Mouse (Mus musculus) heart, adult 18-20 months (tissue): ENCODE data around the gene Hsf2bp. TPM values are rescaled to one million over a fixed set of nuclear protein-coding genes. Genes with fewer than 3 reads are reported as not detected.
A peak's percentile ranks its signal among the peaks of the same experiment; 100 is the strongest.
"Not testable (repeated sequence)": the region's sequence is repeated elsewhere in the genome, so short reads cannot be mapped to it uniquely, and the experiment has no call there.

Source experiments
- DNase-seq, 2 experiments: peaks; one replicate each; pipeline ENCODE4 v3.0.0; 2021 to 2022; ENCODE audit warnings: mixed read lengths in 1 of 2
- long read RNA-seq, 2 experiments: library from polyadenylated mRNA; stranded (forward); transcript quantifications; one replicate each; pipeline ENCODE4 v2.0.0; 2021
- total RNA-seq, 2 experiments: library from RNA; stranded (reverse); gene quantifications; 2 replicates each; pipeline ENCODE4 v1.2.3; 2021

Hsf2bp gene
- 1 to 10 TPM; 1.2 to 1.4 TPM for total RNA-seq
- long read RNA-seq, experiment 1, partial matches to known transcripts = 0 of 3 reads
- long read RNA-seq, experiment 1, other reads (novel, unspliced or antisense) = 3 of 3 reads
- long read RNA-seq, experiment 2 = 0 reads

GRCm38 (mm10) chr17:32035609-32036508, at the start of gene Hsf2bp, which contains the start of gene Rrp1b:
Hsf2bp (minus strand) TSS chr17:32036349.
Rrp1b (plus strand) TSS chr17:32036100.
- peak; percentile 73 to 82 for DNase-seq

GRCm38 (mm10) chr17:32083351-32083750, 47.2 kb upstream of the Hsf2bp start:
- no peak for DNase-seq

DNA sequence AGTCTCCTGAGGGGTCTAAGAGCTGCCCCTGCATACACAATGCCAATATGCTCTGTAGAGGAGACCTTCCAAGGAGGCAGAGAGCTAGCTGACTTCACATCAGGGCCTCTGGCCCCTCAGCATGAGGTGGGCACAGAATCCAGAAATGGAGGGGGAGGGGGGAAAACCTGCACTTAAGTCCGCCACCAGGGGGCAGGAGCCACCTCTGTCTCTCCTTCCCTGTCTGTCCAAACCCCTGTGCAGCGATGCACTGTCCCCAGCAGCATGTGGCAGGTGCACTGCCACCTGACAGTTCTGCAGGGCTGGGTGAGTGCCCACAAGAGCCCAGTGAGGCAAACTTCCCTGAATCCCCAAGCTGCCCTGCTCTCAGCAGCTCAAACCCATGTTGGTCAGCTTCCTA, 39.0 kb upstream of the Hsf2bp start:
- DNase-seq = peak; percentile 25 to 65

DNA sequence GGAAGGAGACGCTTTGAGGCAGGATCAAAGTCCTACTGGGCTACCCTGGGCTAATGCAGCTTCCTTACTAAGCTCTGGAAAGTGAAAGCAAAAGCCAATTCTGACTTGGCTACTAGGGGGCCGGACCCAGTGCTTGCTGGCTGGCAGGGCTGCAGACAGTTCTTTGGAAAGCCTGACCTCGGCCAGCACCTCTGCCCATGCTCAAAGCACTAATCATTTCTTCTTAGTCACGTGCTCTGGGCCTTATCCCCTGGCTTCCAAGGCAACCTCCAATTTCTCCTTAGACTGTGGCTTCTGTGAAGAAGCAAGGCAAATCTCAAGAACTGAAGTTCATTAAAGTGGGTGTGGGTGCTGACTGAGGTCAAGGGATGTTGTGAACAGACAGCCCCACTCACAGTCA, 38.5 kb upstream of the Hsf2bp start:
- no peak for DNase-seq

DNA sequence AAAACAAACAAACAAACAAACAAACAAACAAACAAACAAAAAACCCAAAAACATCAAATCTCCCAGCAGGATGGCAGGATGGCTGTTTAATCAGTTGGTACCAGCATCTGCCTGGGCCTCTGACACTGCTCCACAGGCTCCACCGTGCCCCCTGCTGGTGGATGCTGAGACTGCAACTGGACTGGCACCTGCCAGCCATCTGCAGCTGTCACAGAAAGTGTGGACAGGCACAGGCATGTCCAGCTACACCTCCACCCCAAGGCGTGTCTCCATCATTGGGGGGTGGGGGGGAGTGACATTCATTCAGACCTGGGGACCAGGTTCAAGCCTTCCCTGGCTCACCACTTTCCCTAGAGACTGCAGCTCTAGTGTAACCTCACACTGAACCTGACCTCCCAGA, 37.2 kb upstream of the Hsf2bp start:
- peak; percentile 74 to 93 for DNase-seq

DNA sequence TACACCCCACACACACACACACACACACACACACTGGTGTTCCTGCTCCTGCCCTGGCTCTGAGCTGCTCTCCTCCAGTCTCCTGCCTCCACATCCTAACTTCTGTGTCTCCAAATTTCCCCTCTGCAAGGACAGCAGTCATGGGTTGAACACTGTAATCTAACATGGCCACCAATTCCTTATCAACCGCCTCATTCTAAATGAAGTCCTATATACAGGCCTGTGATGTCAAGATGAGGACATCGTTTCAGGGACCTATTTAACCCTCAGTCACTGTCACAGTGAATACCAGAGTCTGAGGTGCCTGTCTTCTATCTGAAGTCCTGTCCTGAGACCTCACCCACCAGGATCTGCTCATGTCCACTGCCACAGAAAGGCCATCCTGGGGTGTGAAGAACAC, 32.7 kb upstream of the Hsf2bp start:
- no peak for DNase-seq

DNA sequence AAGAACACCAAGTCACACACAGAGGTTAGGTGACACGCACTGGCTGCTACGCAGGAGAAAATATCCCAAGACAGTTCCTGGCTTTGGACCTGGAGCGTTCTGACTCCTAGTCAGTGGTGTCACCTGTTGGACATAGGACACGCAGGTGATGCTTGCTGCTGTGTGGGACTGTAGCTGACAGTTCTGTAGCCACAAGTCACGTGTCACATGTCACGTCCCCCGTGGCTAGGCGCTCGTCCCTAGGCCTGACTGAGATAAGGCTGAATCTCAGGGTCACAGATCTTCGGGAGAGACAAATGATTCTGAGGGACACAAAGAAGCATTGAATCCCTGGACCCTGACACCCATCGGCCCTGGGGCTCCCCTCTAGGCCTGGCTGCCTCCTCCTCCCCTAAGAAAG, 32.2 kb upstream of the Hsf2bp start:
- DNase-seq = no peak

DNA sequence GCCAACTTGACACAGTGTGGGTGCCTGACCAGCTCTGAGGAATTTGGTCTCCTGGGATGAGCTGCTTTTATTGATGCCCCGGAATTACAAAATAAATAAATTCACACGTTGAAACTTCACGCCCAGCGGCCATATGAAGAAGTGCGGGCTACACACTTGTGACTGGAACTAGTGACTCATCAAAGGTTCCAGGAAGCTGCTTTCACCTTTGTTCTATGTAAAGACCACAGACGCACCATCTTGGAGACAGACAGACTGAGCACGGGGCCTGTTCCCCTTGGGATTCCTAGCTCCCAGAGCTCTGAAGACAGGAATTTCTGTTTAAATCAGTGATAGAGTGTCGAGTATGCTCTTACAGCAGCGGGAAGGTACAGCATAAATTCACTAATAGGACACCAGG, 31.4 kb upstream of the Hsf2bp start:
- DNase-seq = no peak

GRCm38 (mm10) chr17:32064762-32065161, 28.6 kb upstream of the Hsf2bp start:
- not testable (repeated sequence) for DNase-seq

DNA sequence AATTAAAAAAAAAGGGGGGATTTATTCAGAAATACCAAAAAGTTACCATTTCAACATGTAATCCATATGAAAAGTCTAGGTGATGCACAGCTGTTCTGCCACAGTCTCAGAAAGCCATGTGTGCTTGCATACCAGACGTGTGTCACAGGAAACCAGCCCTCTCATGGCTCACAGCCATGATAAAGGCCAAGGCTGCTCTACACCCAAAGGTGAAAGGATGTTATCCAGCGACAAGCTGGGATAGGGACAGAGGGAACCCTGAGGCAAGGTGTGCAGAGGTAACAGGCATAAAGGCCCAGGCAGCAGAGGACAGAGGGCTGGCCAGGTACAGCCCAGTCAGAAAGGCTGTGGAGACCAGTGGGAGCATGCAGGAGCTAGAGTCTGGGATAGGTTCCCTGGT, 27.5 kb upstream of the Hsf2bp start:
- DNase-seq = no peak

DNA sequence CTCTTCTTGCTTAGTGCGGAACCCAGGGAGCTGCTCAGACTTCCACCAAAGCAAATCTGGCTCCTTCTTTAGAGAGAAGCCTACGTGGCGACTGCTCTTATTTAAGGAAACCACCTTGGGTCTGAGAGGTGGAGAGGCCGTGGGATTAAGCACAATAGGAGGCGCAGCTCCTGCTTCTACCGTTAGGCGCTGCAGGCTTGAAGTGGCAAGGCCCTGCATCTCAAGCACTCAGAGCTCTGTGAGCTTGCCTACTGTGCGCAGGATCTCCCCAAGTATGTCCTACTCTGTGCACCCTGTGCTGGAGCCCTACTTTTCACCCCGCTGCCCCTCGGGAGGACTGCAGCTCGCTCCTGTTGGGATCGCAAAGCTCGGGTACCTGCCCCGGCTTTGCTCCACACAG, 25.1 kb upstream of the Hsf2bp start:
- DNase-seq = no peak

GRCm38 (mm10) chr17:32059084-32059483, 22.9 kb upstream of the Hsf2bp start:
- DNase-seq = no peak

DNA sequence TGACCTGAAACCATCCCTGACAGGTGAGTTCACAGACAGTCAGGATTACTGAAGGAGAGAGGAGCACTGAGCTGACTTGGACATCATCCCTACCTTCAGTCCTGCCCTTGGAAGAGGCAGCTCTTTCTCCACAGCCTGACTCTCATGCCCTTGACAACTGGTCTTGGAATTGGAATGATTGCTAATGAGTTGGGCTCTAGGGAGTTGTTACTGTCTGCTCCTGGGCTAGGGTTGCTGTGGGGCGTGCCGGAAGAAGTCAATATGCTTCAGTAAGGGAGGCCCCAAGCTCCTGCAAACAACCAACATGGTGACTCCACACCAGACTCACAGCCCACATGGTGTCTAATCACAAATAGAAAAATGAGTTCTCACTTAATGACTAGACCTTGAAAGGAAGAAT, 21.7 kb upstream of the Hsf2bp start:
- no peak for DNase-seq

DNA sequence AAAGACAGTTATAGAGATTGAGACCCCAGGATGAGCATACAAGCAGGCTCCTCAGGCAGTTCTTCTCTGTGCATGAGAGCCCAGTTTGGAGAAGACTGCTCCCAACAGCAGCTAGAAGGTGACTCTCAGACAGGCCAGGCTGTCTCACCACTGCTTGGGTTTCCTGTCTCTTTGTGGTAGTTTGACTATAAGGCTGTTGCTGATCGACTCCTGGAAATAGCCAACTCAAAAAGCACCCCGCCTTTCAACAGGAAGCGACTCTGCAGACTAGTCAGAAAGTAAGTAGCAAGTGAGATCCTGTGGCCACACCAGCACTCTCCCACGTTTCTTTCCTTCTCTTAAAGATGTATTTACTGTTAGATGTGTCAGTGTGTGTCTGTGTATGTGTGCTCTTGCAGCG, 17.5 kb upstream of the Hsf2bp start:
- no peak for DNase-seq

DNA sequence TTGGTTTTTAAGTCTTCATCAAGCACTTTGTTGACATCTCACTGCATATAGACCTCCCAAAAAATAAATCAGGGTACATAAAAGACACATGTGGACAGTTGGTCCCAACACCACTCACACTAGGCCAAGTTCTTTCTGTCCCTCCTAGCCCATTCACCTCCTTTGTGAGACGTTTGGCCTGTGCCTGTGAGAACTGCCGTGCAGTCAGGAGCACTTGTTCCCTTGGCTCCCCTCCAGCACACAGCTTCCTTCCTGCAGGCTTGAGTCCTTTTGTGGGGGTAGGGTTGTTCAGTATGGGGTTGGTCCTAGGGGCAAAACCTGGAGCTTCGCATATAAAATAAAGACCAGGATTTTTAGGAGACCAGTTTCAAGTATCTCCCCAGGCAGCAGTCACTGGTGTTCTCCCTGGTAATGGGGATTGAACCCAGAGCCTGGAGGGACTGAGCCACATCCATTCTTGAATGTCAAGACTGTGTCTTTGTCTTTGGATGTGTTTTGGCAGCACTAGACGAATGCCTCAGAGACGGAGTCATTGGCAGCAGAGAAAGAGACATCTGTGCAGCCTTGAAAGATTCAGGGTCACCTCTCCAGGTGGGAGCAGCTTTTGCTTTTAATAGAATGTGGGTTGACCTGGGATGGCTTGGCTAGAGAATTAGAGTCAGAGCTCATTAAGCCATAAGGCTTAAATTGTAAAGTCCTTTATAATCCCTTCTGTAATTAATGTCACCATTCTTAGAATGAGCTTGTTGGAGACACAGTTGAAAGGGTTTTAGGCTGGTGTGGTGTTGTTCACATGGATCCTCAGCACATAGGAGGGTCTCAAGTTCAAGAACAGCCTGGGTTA, 16.3 kb upstream of the Hsf2bp start:
- peak; percentile 17 to 25 for DNase-seq

DNA sequence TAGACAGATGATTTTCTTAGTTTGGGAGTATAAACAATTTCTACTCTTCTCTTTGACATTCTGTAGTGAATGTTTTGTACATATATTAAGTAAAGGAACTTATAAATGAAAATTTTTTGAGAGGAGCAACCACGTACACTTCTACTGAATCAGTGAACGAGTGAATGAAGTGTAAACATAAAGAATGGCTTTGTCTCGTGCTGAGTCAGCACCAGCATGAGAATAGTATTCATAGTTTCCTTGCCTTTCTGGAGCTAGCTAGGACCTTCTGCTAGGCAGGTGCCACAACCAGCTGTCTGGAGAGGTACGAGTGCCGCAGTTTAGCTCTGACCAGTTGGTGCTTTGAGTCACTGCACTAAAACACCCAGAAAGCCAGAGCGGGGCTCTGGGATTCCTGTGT, 14.5 kb upstream of the Hsf2bp start:
- no peak for DNase-seq

DNA sequence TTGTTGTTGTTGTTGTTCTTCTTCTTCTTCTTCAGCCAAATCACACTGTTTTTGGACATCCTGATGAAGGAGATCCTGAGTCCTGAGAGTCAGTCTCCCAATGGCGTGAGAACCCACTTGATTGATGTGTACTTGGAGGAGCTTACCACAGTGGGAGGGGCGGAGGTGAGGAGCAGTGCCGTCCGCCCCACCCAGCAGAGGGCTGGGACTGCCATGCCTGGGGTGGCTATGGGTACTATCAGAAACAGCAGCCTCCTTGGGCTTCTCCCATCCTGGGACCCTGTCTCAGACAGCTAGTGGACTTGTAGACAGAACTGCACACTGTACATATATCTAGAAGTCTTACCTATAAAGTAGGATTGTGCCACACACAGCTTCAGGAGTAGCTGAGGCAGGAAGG, 13.8 kb upstream of the Hsf2bp start:
- DNase-seq = no peak

- DNase-seq = no peak
These were observed 12.2 kb upstream of the Hsf2bp start for GRCm38 (mm10) chr17:32048351-32048750.

DNA sequence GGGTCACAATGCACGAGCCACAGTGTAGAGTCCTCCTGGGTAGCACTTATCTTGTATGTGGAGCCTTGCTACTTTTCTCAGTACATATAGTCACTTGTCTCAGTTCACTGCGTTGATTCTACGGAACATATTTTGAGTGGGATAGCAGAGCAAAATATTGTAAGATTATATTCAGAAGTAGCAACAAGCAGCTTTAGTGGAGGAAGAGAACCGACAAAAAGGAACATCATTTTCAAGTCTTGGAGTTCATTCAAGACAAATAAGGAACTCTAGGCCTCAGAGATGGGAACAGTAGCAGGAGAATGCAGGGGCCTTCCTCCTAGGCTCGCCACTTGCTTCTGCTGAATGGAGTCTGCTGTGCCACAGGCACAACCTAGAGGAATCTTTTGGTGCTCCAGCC, 10.4 kb upstream of the Hsf2bp start:
- no peak for DNase-seq

DNA sequence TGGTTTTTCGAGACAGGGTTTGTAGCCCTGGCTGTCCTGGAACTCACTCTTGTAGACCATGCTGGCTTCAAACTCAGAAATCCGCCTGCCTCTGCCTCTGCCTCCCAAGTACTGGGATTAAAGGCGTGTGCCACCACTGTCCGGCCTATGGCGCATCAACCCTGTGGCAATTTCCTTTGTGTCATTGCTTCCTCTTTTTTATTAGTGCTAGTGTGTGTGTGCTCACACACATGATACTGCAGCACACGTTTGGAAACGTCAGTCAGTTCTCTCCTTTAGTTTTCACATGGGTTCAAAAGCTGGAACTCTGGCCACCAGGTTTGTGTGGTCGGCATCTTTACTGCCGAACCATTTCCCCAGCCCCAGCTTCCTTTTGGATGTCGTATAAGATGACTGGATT, 4.1 kb upstream of the Hsf2bp start:
- DNase-seq = no peak

DNA sequence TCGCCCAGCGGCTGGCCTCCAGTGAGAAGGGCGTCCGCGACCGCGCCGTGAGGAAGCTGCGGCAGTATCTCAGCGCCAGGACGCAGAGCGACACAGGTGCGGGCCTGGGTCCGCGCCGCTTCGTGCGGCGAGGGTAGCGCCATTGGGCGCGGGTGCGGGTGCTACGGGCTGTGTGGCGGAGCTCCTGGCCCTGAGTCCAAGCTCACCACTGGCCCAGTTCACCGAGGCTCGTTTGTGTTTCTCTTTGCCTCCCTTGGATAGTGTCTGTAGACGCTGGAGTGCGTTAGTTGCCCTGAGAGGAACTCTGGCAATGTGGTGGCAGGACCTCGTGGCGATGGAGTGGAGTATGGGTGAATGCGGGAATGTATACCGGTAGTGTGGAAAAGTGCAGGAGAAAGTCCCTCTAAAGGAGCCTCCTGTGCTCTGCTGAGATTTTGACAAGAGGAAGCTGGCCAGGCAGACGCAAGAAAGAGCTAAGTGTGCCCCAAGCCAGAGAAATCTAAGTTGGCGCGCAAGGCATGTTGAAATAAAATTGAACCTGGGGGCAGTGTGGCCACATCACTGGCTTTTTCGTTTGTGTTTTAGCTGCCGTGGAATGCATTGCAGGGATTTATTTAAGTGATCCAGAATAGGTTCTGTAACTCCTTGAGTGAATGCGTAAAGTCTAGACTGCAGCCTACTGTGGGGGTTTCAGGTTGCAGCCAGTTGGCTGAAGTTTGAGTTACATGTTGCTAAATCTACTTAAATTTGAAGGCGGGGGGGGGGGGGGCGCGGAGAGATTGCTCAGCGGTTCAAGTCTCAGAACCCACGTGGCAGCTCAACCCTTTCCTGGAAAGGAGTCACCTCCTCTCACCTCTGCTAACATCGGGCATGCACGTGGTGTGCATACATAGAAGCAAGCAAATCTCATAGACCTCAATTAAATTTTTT, 625 bp upstream of the Hsf2bp start:
- peak in 1 of 2 experiments; percentile 35 for DNase-seq

- DNase-seq = no peak
These were observed 1.8 kb downstream of the Hsf2bp start for GRCm38 (mm10) chr17:32034322-32034721.
